In the genomic region with DNA sequence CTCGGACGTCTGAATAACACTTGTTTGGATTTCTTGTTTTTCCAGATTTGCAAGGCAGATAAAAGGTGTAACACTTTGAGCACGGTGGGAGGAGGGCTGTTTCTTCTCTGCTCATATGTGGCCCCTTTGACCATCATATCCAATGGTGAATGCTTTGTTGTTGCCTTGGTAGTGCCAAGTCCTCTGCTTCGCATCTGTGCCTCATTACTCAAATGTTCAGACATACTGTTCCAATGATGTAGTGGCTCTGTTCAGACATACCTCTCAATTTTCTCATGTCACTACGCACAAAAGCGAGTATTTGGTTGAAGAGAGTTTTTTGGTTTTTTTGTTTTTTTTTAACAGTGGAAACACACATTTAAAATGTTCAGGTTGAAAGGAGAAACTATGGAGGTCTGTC, we compare ENCODE assay signal across 32 mouse cellular contexts.
"Had no signal": no experiment of that assay in that cellular context is flagged by ENCODE, and none has a peak within 500 bp of the region (broad histone marks: within the 10 kb centered on the region; RNA-seq: fewer than 3 reads in every experiment).

No protein-coding gene starts in this region.

- H3K27ac ChIP-seq: limb, embryonic 12.5 days; limb, embryonic 13.5 days; limb, embryonic 15.5 days; liver, embryonic 12.5 days; liver, embryonic 13.5 days; liver, embryonic 14.5 days; liver, embryonic 15.5 days; lung, embryonic 15.5 days; macrophage; midbrain, embryonic 10.5 days; midbrain, embryonic 12.5 days; midbrain, embryonic 13.5 days; midbrain, embryonic 15.5 days; neural tube, embryonic 12.5 days had no signal

- H3K4me2 ChIP-seq: limb, embryonic 12.5 days; limb, embryonic 13.5 days; liver, embryonic 11.5 days; liver, embryonic 12.5 days; liver, embryonic 13.5 days; liver, embryonic 15.5 days; lung, embryonic 14.5 days; lung, embryonic 15.5 days; midbrain, embryonic 11.5 days; midbrain, embryonic 12.5 days; midbrain, embryonic 13.5 days; midbrain, embryonic 15.5 days; neural tube, embryonic 12.5 days had no signal

- H3K4me3 ChIP-seq: limb, embryonic 10.5 days; limb, embryonic 12.5 days; limb, embryonic 13.5 days; limb, embryonic 15.5 days; liver, embryonic 12.5 days; liver, embryonic 13.5 days; liver, embryonic 15.5 days; lung, embryonic 15.5 days; megakaryocyte, embryonic 14.5 days; midbrain, embryonic 10.5 days; midbrain, embryonic 12.5 days; midbrain, embryonic 13.5 days; midbrain, embryonic 15.5 days; myocyte; neural tube, embryonic 12.5 days had no signal

- DNase-seq: left cerebral cortex, postnatal 4 days; liver; liver, embryonic 13.5 days; liver, postnatal 0 days; lung, adult 18-20 months; lung, adult 2 months; lung, embryonic 14.5 days; lung, postnatal 10 days; lung, postnatal 14 days; lung, postnatal 36 days; lung, postnatal 4 days; midbrain, embryonic 14.5 days had no signal

- H3K36me3 ChIP-seq: limb, embryonic 10.5 days; limb, embryonic 12.5 days; limb, embryonic 13.5 days; limb, embryonic 15.5 days; liver, embryonic 12.5 days; liver, embryonic 13.5 days; liver, embryonic 15.5 days; lung, embryonic 15.5 days; midbrain, embryonic 10.5 days; midbrain, embryonic 12.5 days; midbrain, embryonic 13.5 days; midbrain, embryonic 15.5 days; neural tube, embryonic 12.5 days had no signal

- ATAC-seq: liver, embryonic 12.5 days; liver, postnatal 0 days; lung, postnatal 0 days; midbrain, embryonic 13.5 days; midbrain, embryonic 15.5 days; midbrain, embryonic 16.5 days had no signal

- H3K9ac ChIP-seq: limb, embryonic 12.5 days; limb, embryonic 13.5 days; limb, embryonic 15.5 days; liver, embryonic 12.5 days; liver, embryonic 13.5 days; liver, embryonic 14.5 days; liver, embryonic 15.5 days; liver, postnatal 0 days; lung, embryonic 14.5 days; lung, embryonic 15.5 days; midbrain, embryonic 12.5 days; midbrain, embryonic 13.5 days; midbrain, embryonic 15.5 days; neural tube, embryonic 12.5 days had no signal

- H3K9me3 ChIP-seq: limb, embryonic 10.5 days; limb, embryonic 12.5 days; limb, embryonic 13.5 days; limb, embryonic 15.5 days; liver, embryonic 12.5 days; liver, embryonic 13.5 days; liver, embryonic 15.5 days; lung, embryonic 15.5 days; midbrain, embryonic 10.5 days; midbrain, embryonic 12.5 days; midbrain, embryonic 13.5 days; midbrain, embryonic 15.5 days; neural tube, embryonic 12.5 days had no signal

- H3K4me1 ChIP-seq: liver, embryonic 12.5 days; liver, embryonic 13.5 days; liver, embryonic 15.5 days; lung, embryonic 15.5 days; megakaryocyte, embryonic 14.5 days; midbrain, embryonic 10.5 days; midbrain, embryonic 12.5 days; neural tube, embryonic 12.5 days had no signal

- H3K27me3 ChIP-seq: limb, embryonic 12.5 days; limb, embryonic 13.5 days; limb, embryonic 15.5 days; liver, embryonic 12.5 days; liver, embryonic 13.5 days; liver, embryonic 15.5 days; lung, embryonic 15.5 days; megakaryocyte, embryonic 14.5 days; midbrain, embryonic 12.5 days; midbrain, embryonic 13.5 days; midbrain, embryonic 15.5 days; neural tube, embryonic 12.5 days had no signal
